ENCODE assay signal across 15 mouse cellular contexts in the genomic region with DNA sequence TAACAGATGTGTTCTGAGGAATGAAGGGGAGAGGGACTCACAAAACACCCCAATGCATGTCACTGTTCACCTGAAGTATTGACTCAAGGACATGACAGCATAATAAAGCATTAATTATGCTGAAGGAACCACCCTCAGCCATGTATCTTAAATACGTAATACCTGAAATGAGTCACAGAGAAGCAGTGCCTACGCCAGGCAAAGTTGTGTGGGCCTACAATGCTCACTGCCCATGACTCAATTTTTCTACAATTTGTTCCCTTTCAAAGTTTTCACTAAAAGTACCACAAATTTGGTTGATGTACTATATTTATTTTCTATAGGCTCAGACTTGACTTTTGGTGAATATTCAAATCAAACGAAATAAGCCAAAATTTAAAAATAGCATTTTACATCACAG.
"Had no signal": no experiment of that assay in that cellular context is flagged by ENCODE, and none has a peak within 500 bp of the region (broad histone marks: within the 10 kb centered on the region; RNA-seq: fewer than 3 reads in every experiment).

No protein-coding gene starts in this region.

- H3K27me3 ChIP-seq: neural tube, embryonic 15.5 days; stomach, embryonic 15.5 days had no signal

- H3K27ac ChIP-seq: neural tube, embryonic 15.5 days; stomach, embryonic 15.5 days; stomach, postnatal 0 days had no signal

- H3K4me3 ChIP-seq: neural tube, embryonic 15.5 days; stomach, embryonic 15.5 days had no signal

- H3K36me3 ChIP-seq: neural tube, embryonic 15.5 days; stomach, embryonic 15.5 days had no signal

- H3K4me2 ChIP-seq: neural tube, embryonic 15.5 days; stomach, embryonic 15.5 days had no signal

- H3K4me1 ChIP-seq: neural tube, embryonic 15.5 days; stomach, embryonic 15.5 days had no signal

- H3K9me3 ChIP-seq: neural tube, embryonic 15.5 days; stomach, embryonic 15.5 days had no signal

- H3K9ac ChIP-seq: neural tube, embryonic 15.5 days; stomach, embryonic 15.5 days had no signal

- DNase-seq: retina, postnatal 1 day; right cerebral cortex, adult 18-20 months; right cerebral cortex, postnatal 14 days; right cerebral cortex, postnatal 25 days; right cerebral cortex, postnatal 4 days; spleen, adult 18-20 months; thymus, adult 18-20 months; thymus, adult 2 months; thymus, postnatal 14 days; thymus, postnatal 25 days; thymus, postnatal 36 days; thymus, postnatal 4 days had no signal
